Mouse (Mus musculus) inflammation-experienced regulatory T-cells (primary cell): ENCODE measurements around the gene Gm49393. TPM values are rescaled to one million over a fixed set of nuclear protein-coding genes. Genes with fewer than 3 reads are reported as not detected.

Experiments
- polyA plus RNA-seq, 2 experiments: library from polyadenylated mRNA; unstranded; fragments of 100-300 nt; shearing (Covaris generic); gene quantifications; one replicate each; pipeline ENCODE4 v1.2.1; 2017

The Gm49393 gene
- polyA plus RNA-seq, result not detected

GRCm38 (mm10) chr13:60935490-60935889, at the start of gene Gm49393:
Gm49393 (minus strand) TSS chr13:60935590.

GRCm38 (mm10) chr13:60941884-60942283, 6.5 kb upstream of the Gm49393 start, which contains the start of gene Tpbpa:
Tpbpa (minus strand) TSS chr13:60941984.

GRCm38 (mm10) chr13:60936500-60936901, 1.1 kb upstream of the Gm49393 start, which contains the start of the genes Gm49391 and Ctla2a:
Gm49391 (minus strand) TSS chr13:60936571.
Ctla2a (minus strand) TSS chr13:60936625.

GRCm38 (mm10) chr13:60904780-60905179, 30.6 kb downstream of the Gm49393 start, which contains the start of gene Tpbpb:
Tpbpb (minus strand) TSS chr13:60904880.

GRCm38 (mm10) chr13:60897328-60897727, 38.1 kb downstream of the Gm49393 start, which contains the start of gene Ctla2b:
Ctla2b (minus strand) TSS chr13:60897447.

GRCm38 (mm10) chr13:60896794-60897193, 38.6 kb downstream of the Gm49393 start, which contains the start of gene Gm49392:
Gm49392 (minus strand) TSS chr13:60896894.

GRCm38 (mm10) chr13:60864281-60864680, 71.1 kb downstream of the Gm49393 start, which contains the start of gene 4930486L24Rik:
4930486L24Rik (minus strand) TSS chr13:60864475.

Other genes with a start within 250 kb of the Gm49393 start
- under 1 TPM in 1 of 2 experiments, not detected in 1; 0.62 TPM for gene BC051665, start 149.2 kb downstream of the Gm49393 start, polyA plus RNA-seq
- gene Ctsll3, start 132.7 kb downstream of the Gm49393 start, polyA plus RNA-seq, result not detected
- 1 to 10 TPM in 1 of 2 experiments, under 1 TPM in 1; 0.92 to 4.8 TPM for gene 4930486L24Rik, start 71.1 kb downstream of the Gm49393 start, polyA plus RNA-seq
- gene Gm49392, start 38.7 kb downstream of the Gm49393 start, polyA plus RNA-seq, result under 1 TPM; 0.29 to 0.81 TPM
- gene Ctla2b, start 38.1 kb downstream of the Gm49393 start, polyA plus RNA-seq, result 1 to 10 TPM; 5.1 to 7.9 TPM
- not detected for gene Tpbpb, start 30.7 kb downstream of the Gm49393 start, polyA plus RNA-seq
- not detected for gene Gm49391, start 981 bp upstream of the Gm49393 start, polyA plus RNA-seq
- gene Ctla2a, start 1.0 kb upstream of the Gm49393 start, polyA plus RNA-seq, result 10 to 100 TPM; 62.2 to 75.2 TPM
- under 1 TPM in 1 of 2 experiments, not detected in 1; 0.17 TPM for gene Tpbpa, start 6.4 kb upstream of the Gm49393 start, polyA plus RNA-seq
- gene Ctsj, start 70.4 kb upstream of the Gm49393 start, polyA plus RNA-seq, result 1 to 10 TPM in 1 of 2 experiments, under 1 TPM in 1; 0.17 to 1.2 TPM
- under 1 TPM in 1 of 2 experiments, not detected in 1; 0.49 TPM for gene Ctsq, start 105.0 kb upstream of the Gm49393 start, polyA plus RNA-seq
- not detected for gene Ctsr, start 228.7 kb upstream of the Gm49393 start, polyA plus RNA-seq